Mouse (Mus musculus): ENCODE data around the gene Farp2.
A peak's percentile ranks its signal among the peaks of the same experiment; 100 is the strongest.
"Not testable (repeated sequence)": the region's sequence is repeated elsewhere in the genome, so short reads cannot be mapped to it uniquely, and the experiment has no call there.

Gene Farp2

GRCm38 (mm10) chr1:93511585-93512350 lies at the start of gene Farp2:
Gene Farp2 (plus strand): TSS chr1:93512079.
- peak; percentile 92 for ATAC-seq (ENCODE audit: insufficient number of reproducible peaks, low FRiP score, low TSS enrichment)

GRCm38 (mm10) chr1:93465066-93465465 lies 46.8 kb upstream of the Farp2 start:
- no peak for ATAC-seq (ENCODE audit: insufficient number of reproducible peaks, low FRiP score, low TSS enrichment)

DNA sequence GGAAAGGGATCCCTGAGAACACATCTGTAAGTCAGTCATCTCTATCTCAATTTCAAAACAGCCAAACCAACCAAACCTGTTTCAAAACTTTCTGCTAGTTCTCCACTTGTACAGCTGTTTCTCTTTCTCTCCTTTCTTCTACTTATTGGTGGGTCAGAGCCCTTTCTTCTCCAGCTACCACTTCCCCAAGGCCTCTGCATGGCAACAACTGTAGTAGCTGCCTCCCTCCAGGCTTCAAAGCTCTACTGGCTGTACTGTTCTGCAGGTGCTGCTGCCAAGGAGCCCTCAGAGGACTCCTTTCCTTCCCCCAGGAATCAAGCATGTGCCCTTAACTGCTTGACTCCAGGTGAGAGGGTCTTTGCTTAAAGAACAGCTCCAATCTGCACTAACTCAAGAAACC lies 46.1 kb upstream of the Farp2 start:
- no peak for ATAC-seq (ENCODE audit: insufficient number of reproducible peaks, low FRiP score, low TSS enrichment)

DNA sequence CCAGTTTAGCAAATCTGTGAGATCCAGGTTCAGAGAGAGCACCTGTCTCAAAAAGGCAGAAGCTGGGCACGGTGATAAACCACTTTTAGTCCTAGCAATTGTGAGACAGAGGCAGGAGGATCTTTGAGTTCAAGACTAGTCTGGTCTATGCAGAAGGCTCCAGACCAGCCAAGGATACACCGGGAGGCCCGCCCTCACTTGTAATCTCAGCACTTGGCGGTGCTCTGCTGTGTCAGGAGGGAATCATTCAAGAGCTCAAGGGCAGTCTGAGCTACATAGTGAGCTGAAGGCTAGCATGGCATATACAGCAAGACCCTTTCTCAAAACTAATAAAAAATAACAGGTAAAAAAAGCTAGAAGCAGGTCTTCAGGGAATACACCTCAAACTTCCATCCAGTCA lies 43.3 kb upstream of the Farp2 start:
- no peak for ATAC-seq (ENCODE audit: insufficient number of reproducible peaks, low FRiP score, low TSS enrichment)

DNA sequence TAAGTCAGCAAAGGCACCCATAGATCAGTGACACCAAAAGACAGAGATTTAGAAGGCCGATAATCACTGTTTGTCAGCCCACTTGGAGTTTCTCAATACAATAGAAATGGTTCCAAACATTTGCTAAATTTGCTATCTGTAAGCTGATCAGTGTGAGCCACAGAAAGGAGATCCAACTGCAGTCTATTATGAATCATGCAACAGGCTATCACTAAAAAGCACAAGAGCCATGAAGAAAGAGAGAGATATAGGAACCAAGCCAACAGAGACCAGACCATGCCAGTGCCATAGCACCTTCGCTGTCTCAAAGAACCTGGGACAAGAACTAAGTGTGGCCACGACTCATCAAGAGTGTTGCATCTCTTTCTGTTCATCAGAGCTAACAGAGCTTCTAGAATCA lies 36.2 kb upstream of the Farp2 start:
- ATAC-seq (ENCODE audit: insufficient number of reproducible peaks, low FRiP score, low TSS enrichment): no peak

GRCm38 (mm10) chr1:93477758-93478585 lies 33.9 kb upstream of the Farp2 start:
- peak; percentile 95 for ATAC-seq (ENCODE audit: insufficient number of reproducible peaks, low FRiP score, low TSS enrichment)

GRCm38 (mm10) chr1:93478586-93479475 lies 33.0 kb upstream of the Farp2 start, which contains the start of gene Hdlbp:
Gene Hdlbp (minus strand): TSS chr1:93478815.
- peak; percentile 85 for ATAC-seq (ENCODE audit: insufficient number of reproducible peaks, low FRiP score, low TSS enrichment)

DNA sequence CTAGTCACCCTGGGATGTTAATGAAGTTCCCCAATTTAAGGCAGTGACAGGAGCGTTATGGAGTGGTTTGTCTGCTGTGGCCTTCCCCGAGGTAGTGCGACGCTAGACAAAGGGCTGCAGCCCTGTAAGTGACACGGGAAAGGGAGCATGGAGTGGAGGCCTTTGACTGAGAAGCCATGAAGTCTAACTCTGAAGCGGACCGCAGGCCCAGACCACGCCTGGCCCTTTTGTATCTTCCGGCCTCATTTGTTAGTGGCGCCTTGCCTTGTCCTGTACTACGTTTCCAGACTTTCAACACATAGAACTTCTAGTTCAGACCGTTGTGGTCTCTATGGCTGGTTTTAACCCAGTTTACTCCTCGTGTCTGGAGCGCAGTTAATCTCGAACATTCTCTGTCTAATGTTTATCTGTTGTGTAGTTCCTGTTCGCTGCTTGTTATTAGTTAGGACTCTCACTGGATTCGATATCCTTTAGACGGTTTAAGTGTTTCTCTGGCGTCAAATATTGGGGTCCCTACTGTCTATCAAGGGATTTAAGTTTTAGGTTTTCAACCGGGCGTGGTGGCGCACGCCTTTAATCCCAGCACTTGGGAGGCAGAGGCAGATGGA lies 32.3 kb upstream of the Farp2 start:
- ATAC-seq (ENCODE audit: insufficient number of reproducible peaks, low FRiP score, low TSS enrichment): no peak

GRCm38 (mm10) chr1:93486302-93486701 lies 25.6 kb upstream of the Farp2 start:
- ATAC-seq (ENCODE audit: insufficient number of reproducible peaks, low FRiP score, low TSS enrichment): not testable (repeated sequence)

DNA sequence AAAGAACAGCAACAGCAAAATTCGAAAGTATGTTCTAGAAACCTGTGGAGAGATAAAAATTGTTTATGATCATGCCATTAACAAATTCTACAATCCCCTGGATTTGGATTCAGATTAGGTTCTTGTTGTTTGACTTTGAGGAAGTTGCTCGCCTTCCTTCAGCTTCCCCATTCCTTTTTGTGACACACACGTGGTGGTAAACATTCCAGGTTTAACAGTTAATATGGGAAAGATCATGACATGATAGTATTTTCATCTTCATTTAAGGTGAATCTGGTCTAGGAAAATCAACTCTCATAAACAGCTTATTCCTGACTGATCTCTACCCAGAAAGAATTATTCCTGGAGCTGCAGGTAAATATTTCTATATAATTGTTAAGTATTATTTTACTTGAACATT lies 16.6 kb upstream of the Farp2 start:
- ATAC-seq (ENCODE audit: insufficient number of reproducible peaks, low FRiP score, low TSS enrichment): no peak

DNA sequence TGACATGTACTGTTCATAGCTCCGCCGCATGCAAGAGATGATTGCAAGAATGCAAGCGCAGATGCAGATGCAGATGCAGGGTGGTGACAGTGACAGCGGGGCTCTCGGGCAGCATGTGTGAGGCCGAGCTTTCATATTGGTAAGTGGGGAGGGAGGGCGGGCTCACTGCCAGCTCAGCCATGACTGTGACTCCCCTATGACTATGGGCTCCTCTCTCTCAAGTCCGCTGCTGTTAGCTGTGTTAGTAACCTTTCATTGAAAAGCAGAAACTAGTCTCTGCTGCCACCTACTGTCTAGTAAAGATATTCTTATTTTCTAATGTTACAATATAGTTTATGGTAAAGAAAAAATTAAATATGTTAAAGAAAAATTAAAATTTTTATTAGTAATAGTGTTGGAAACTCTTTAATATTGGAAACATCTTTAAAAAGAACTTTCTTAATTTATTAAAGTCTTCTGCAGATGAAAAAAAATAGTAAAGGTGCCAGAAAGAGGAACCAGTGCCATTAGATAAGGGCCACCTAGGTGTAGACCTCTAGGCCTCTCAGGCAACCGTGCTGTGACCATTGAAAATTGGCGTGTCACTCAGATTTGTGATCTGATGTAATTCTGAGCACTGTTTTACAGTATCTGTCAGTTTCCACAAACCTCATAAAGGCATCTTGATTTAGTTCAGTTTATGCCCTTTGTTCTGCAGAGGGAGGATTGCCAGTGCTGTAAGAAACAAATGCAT lies 4.8 kb upstream of the Farp2 start:
- no peak for ATAC-seq (ENCODE audit: insufficient number of reproducible peaks, low FRiP score, low TSS enrichment)

- not testable (repeated sequence) for ATAC-seq (ENCODE audit: insufficient number of reproducible peaks, low FRiP score, low TSS enrichment)
Observed at GRCm38 (mm10) chr1:93508576-93508975, 3.3 kb upstream of the Farp2 start.

GRCm38 (mm10) chr1:93512351-93512690 lies 442 bp downstream of the Farp2 start:
- ATAC-seq (ENCODE audit: insufficient number of reproducible peaks, low FRiP score, low TSS enrichment): peak; percentile 50

DNA sequence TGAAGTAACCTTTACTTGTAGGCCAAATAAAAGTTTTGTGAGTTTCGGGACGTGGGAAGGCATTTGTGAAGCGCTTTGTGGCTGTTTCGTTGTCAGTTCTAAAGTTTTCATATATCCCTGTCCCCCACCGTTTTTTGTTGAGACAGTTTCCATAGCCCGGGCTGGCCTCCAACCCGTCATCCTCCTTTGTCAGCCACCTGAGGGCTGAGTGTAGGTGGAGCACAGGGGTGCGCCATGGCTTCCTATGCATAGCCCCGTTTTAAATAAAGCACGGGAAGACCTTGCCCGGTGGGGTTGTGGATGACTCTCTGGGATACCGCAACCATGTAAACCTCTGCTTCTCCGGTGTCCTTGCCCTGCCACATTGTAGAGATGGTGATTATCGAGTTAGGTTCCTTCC lies 1.3 kb downstream of the Farp2 start:
- no peak for ATAC-seq (ENCODE audit: insufficient number of reproducible peaks, low FRiP score, low TSS enrichment)

GRCm38 (mm10) chr1:93521491-93521890 lies 9.6 kb downstream of the Farp2 start:
- no peak for ATAC-seq (ENCODE audit: insufficient number of reproducible peaks, low FRiP score, low TSS enrichment)

- no peak for ATAC-seq (ENCODE audit: insufficient number of reproducible peaks, low FRiP score, low TSS enrichment)
Observed at GRCm38 (mm10) chr1:93522325-93522724, 10.4 kb downstream of the Farp2 start.

GRCm38 (mm10) chr1:93529801-93530200 lies 17.9 kb downstream of the Farp2 start:
- ATAC-seq (ENCODE audit: insufficient number of reproducible peaks, low FRiP score, low TSS enrichment): no peak

DNA sequence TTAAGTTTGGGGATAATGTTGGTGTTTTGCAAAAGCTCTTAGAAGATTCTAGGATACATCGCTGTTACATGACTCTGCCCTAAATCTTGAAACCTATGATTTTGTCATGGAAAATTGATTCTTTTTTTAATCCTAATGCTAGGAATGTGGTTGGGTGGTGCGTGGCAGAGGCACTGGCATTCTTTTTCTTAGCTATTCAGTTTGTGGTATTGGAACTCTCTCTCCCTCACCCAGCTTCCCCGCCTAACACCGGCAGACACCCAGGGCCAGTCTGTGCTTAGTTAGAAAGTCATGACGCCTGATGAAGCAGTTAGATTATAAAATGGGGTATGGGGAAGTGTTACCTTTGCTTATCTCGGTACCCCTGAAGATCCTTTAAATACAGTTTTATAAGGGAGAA lies 25.3 kb downstream of the Farp2 start:
- no peak for ATAC-seq (ENCODE audit: insufficient number of reproducible peaks, low FRiP score, low TSS enrichment)

GRCm38 (mm10) chr1:93543196-93543595 lies 31.3 kb downstream of the Farp2 start:
- ATAC-seq (ENCODE audit: insufficient number of reproducible peaks, low FRiP score, low TSS enrichment): no peak

- ATAC-seq (ENCODE audit: insufficient number of reproducible peaks, low FRiP score, low TSS enrichment): no peak
Observed at GRCm38 (mm10) chr1:93547286-93547685, 35.4 kb downstream of the Farp2 start.
